Mouse (Mus musculus): ENCODE results near the gene Mtus2.

- TF ChIP-seq CTCF (IDR thresholded peaks at IDR 0.05; ENCODE audit: borderline replicate concordance, insufficient read depth, low read depth, low read length) (no peak), POLR2A (IDR thresholded peaks at IDR 0.05; ENCODE audit: borderline replicate concordance, insufficient read depth, low read length) (no peak)
Measured at GRCm38 (mm10) chr5:148349327-148350011, 392.3 kb downstream of the Mtus2 start.
